Mouse (Mus musculus): Measurements from ENCODE around the gene Prima1.

DNA sequence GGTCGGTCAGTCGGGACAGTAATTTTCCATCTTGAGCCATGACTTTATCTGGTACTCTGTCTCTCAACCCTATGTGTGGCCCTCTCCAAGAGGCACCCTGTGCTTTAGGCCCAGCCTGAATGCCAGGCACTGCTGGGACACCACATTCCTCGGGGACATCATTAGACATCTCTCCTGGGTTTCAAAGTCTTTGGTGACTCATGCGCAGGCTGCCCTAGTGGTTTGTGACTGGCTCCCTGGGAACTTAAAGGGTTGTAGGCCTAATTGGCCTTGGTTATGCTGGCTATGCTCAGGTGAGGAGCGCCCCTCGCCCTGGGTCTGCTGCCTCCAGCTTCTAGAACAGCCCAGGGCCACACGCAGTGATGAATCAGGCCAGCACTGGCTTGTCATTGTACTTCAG lies 32.4 kb downstream of the Prima1 start:
- TF ChIP-seq CTCF (IDR thresholded peaks at IDR 0.05; ENCODE audit: low read depth, low read length) (no peak), POLR2A (IDR thresholded peaks at IDR 0.05; ENCODE audit: borderline replicate concordance, low read depth, low read length) (no peak)
